Mouse (Mus musculus): ENCODE data around the gene Snx17. TPM values are rescaled to one million over a fixed set of nuclear protein-coding genes. Genes with fewer than 3 reads are reported as not detected.

The Snx17 gene
- 125 TPM for polyA plus RNA-seq (2017; shearing (Covaris generic))

GRCm38 (mm10) chr5:31192939-31193630, at the start of gene Snx17, which contains the start of gene Eif2b4:
Gene Snx17, plus strand, starts transcription at chr5:31193227.
Gene Eif2b4, minus strand, starts transcription at chr5:31193430.

GRCm38 (mm10) chr5:31154152-31154553, 38.9 kb upstream of the Snx17 start, which contains the start of gene Mpv17:
Gene Mpv17, minus strand, starts transcription at chr5:31154251.

GRCm38 (mm10) chr5:31179766-31180630, 13.0 kb upstream of the Snx17 start, which contains the start of the genes Gm29609 and Gtf3c2:
Gene Gm29609, minus strand, starts transcription at chr5:31179911.
Gene Gtf3c2, minus strand, starts transcription at chr5:31180144.

GRCm38 (mm10) chr5:31201742-31202590, 8.9 kb downstream of the Snx17 start, which contains the start of gene Zfp513:
Gene Zfp513, minus strand, starts transcription at chr5:31202303.

GRCm38 (mm10) chr5:31220448-31221303, 27.6 kb downstream of the Snx17 start, which contains the start of gene Ppm1g:
Gene Ppm1g, minus strand, starts transcription at chr5:31220687.

GRCm38 (mm10) chr5:31240637-31241521, 47.9 kb downstream of the Snx17 start, which contains the start of the genes Nrbp1 and Gm9970:
Gene Nrbp1, plus strand, starts transcription at chr5:31240864.
Gene Gm9970, minus strand, starts transcription at chr5:31241232.

Other genes starting within 250 kb of the Snx17 start
- 0.20 TPM for gene Cgref1, start 247.6 kb upstream of the Snx17 start, polyA plus RNA-seq (2017; shearing (Covaris generic))
- 194 TPM for gene Preb, start 232.9 kb upstream of the Snx17 start, polyA plus RNA-seq (2017; shearing (Covaris generic))
- gene Tcf23, start 224.6 kb upstream of the Snx17 start, polyA plus RNA-seq (2017; shearing (Covaris generic)) = not detected
- gene Atraid, start 144.9 kb upstream of the Snx17 start, polyA plus RNA-seq (2017; shearing (Covaris generic)) = 96.1 TPM
- gene Slc5a6, start 144.3 kb upstream of the Snx17 start, polyA plus RNA-seq (2017; shearing (Covaris generic)) = 8.9 TPM
- gene Cad, start 138.4 kb upstream of the Snx17 start, polyA plus RNA-seq (2017; shearing (Covaris generic)) = 29.4 TPM
- gene Dnajc5g, start 86.9 kb upstream of the Snx17 start, polyA plus RNA-seq (2017; shearing (Covaris generic)) = not detected
- gene Slc30a3, start 85.0 kb upstream of the Snx17 start, polyA plus RNA-seq (2017; shearing (Covaris generic)) = not detected
- not detected for gene Trim54, start 76.5 kb upstream of the Snx17 start, polyA plus RNA-seq (2017; shearing (Covaris generic))
- not detected for gene Ucn, start 54.4 kb upstream of the Snx17 start, polyA plus RNA-seq (2017; shearing (Covaris generic))
- gene Mpv17, start 39.0 kb upstream of the Snx17 start, polyA plus RNA-seq (2017; shearing (Covaris generic)) = 39.5 TPM
- gene Gm29609, start 13.3 kb upstream of the Snx17 start, polyA plus RNA-seq (2017; shearing (Covaris generic)) = 2.0 TPM
- gene Gtf3c2, start 13.1 kb upstream of the Snx17 start, polyA plus RNA-seq (2017; shearing (Covaris generic)) = 90.6 TPM
- gene Eif2b4, start 203 bp downstream of the Snx17 start, polyA plus RNA-seq (2017; shearing (Covaris generic)) = 85.0 TPM
- gene Zfp513, start 9.1 kb downstream of the Snx17 start, polyA plus RNA-seq (2017; shearing (Covaris generic)) = 25.6 TPM
- 139 TPM for gene Ppm1g, start 27.5 kb downstream of the Snx17 start, polyA plus RNA-seq (2017; shearing (Covaris generic))
- 182 TPM for gene Nrbp1, start 47.6 kb downstream of the Snx17 start, polyA plus RNA-seq (2017; shearing (Covaris generic))
- gene Gm9970, start 48.0 kb downstream of the Snx17 start, polyA plus RNA-seq (2017; shearing (Covaris generic)) = 1.2 TPM
- gene Krtcap3, start 58.5 kb downstream of the Snx17 start, polyA plus RNA-seq (2017; shearing (Covaris generic)) = 74.3 TPM
- 10.3 TPM for gene Ift172, start 97.9 kb downstream of the Snx17 start, polyA plus RNA-seq (2017; shearing (Covaris generic))
- 0.35 TPM for gene Fndc4, start 102.9 kb downstream of the Snx17 start, polyA plus RNA-seq (2017; shearing (Covaris generic))
- 0.38 TPM for gene Gckr, start 104.2 kb downstream of the Snx17 start, polyA plus RNA-seq (2017; shearing (Covaris generic))

Data from CD4-positive, CD25-positive, alpha-beta regulatory T cell (primary cell).